Mouse (Mus musculus) ES-E14 (cell line): ENCODE results near the gene Zc3hav1l. TPM values are rescaled to one million over a fixed set of nuclear protein-coding genes. Genes with fewer than 3 reads are reported as not detected.

Experiments used
- DNase-seq: peaks from one replicate; pipeline ENCODE4 v3.0.0-alpha.2; 2013; ENCODE audit warnings: low read depth, low spot score
- H3K27ac ChIP-seq: 2 replicates; pipeline ENCODE4 v1.5.1; 2012; ENCODE audit warnings: low read depth, mild to moderate bottlenecking, low read length, moderate library complexity, mixed read lengths; ENCODE audit not compliant: poor library complexity, insufficient read depth, severe bottlenecking
- H3K36me3 ChIP-seq: 2 replicates; pipeline ENCODE4 v1.6.1; 2012; ENCODE audit warnings: mild to moderate bottlenecking, low read length, moderate library complexity, mixed read lengths; ENCODE audit not compliant: control insufficient read depth, poor library complexity, insufficient read depth, severe bottlenecking
- H3K4me1 ChIP-seq, 2 experiments: fragments of 150-350 bp in 1 of 2; sonication (generic) in 1 of 2; 2 replicates each; pipeline ENCODE4 v1.6.1; 2012; ENCODE audit warnings: low read length in 2 of 2, mild to moderate bottlenecking in 1 of 2, mixed read lengths in 1 of 2; ENCODE audit not compliant: control insufficient read depth in 2 of 2, insufficient read depth in 2 of 2, poor library complexity in 1 of 2
- H3K4me3 ChIP-seq, 2 experiments: fragments of 150-350 bp in 1 of 2; sonication (generic) in 1 of 2; 2 replicates each; pipeline ENCODE4 v1.5.1; 2012; ENCODE audit warnings: low read length in 2 of 2, low read depth in 1 of 2, mild to moderate bottlenecking in 1 of 2, mixed read lengths in 1 of 2; ENCODE audit not compliant: insufficient read depth in 1 of 2, poor library complexity in 1 of 2, severe bottlenecking in 1 of 2
- H3K9ac ChIP-seq: 2 replicates; pipeline ENCODE4 v1.6.1; 2012; ENCODE audit warnings: low read depth, mild to moderate bottlenecking, low read length, mixed read lengths; ENCODE audit not compliant: poor library complexity, insufficient read depth, severe bottlenecking
- H3K9me3 ChIP-seq: fragments of 150-350 bp; sonication (generic); 2 replicates; pipeline ENCODE4 v1.6.1; 2012; ENCODE audit warnings: low read depth, mild to moderate bottlenecking, low read length; ENCODE audit not compliant: control insufficient read depth, insufficient read depth
- CHD2 ChIP-seq: IDR thresholded peaks from 2 replicates; pipeline ENCODE4 v1.6.1; 2014; ENCODE audit warnings: mild to moderate bottlenecking, low read depth, low read length, inconsistent platforms
- HCFC1 ChIP-seq: IDR thresholded peaks from 2 replicates; pipeline ENCODE4 v1.6.1; 2012; ENCODE audit warnings: low read length, inconsistent platforms, borderline replicate concordance; ENCODE audit not compliant: insufficient read depth
- MAFK ChIP-seq: IDR thresholded peaks from 2 replicates; pipeline ENCODE4 v1.6.1; 2014; ENCODE audit warnings: mild to moderate bottlenecking, low read depth, low read length, inconsistent platforms; ENCODE audit not compliant: insufficient read depth
- ZC3H11A ChIP-seq: IDR thresholded peaks from 2 replicates; pipeline ENCODE4 v1.6.1; 2012; ENCODE audit warnings: low read depth, mild to moderate bottlenecking, inconsistent platforms, low read length, borderline replicate concordance
- ZNF384 ChIP-seq: IDR thresholded peaks from 2 replicates; pipeline ENCODE4 v1.6.1; 2012; ENCODE audit warnings: low read depth, low read length, inconsistent platforms
- in situ Hi-C, 2 experiments: fragments of 600-800 bp; cut with MboI; formaldehyde crosslinking; loops; one replicate each; pipeline ENCODE4 v1.15.1; 2025; ENCODE audit warnings: low sequenced_read_pairs in 2 of 2, inconsistent platforms in 1 of 2; ENCODE audit not compliant: unreplicated experiment in 2 of 2
- total RNA-seq: library from RNA; depleted of rRNA; stranded (reverse); fragments of 300-350 nt; gene quantifications from 2 replicates; pipeline ENCODE4 v1.2.3, GENCODE M21; 2012

Zc3hav1l gene
- total RNA-seq, 1 experiment: 3.8 TPM

- no peak within 1 kb of the TSS for H3K27ac ChIP-seq
- H3K4me3 ChIP-seq: peak within 1 kb of the TSS; percentile 83 to 93
- TF ChIP-seq MAFK: no peak
- TF ChIP-seq CHD2: no peak
- no peak for TF ChIP-seq ZNF384
- TF ChIP-seq ZC3H11A: no peak
- no peak for TF ChIP-seq HCFC1
- peaks cover 2 to 3% of the 10 kb centered on the region in 2 experiments; a peak in 1 of 4 replicates for H3K4me1 ChIP-seq
- no peak for DNase-seq
- H3K9ac ChIP-seq: peak within 1 kb of the TSS; percentile 81
- no peaks in the 10 kb centered on the region for H3K9me3 ChIP-seq
- in situ Hi-C loops: no loop called here
- H3K36me3 ChIP-seq: no peaks in the 10 kb centered on the region
Observed at GRCm38 (mm10) chr6:38253736-38254641, 45.1 kb downstream of the Zc3hav1l start, which contains the start of gene D630045J12Rik. D630045J12Rik (minus strand) TSS chr6:38254009.

GRCm38 (mm10) chr6:38252766-38253735 is 46.0 kb downstream of the Zc3hav1l start:
- Histone ChIP-seq H3K27ac (no peak overlapping the region), H3K9me3 (no peaks in the 10 kb centered on the region), H3K36me3 (no peaks in the 10 kb centered on the region), H3K4me3 (peak overlapping the region; percentile 79 to 83), H3K9ac (peak overlapping the region; percentile 81), H3K4me1 (peaks cover 2 to 3% of the 10 kb centered on the region in 2 experiments; a peak in 1 of 4 replicates)
- TF ChIP-seq HCFC1 (no peak), MAFK (no peak)
- DNase-seq: no peak
- in situ Hi-C loops: no loop called here

- peaks cover 2 to 3% of the 10 kb centered on the region in 2 experiments; a peak in 1 of 4 replicates for H3K4me1 ChIP-seq
- no peak overlapping the region for H3K9ac ChIP-seq
- in situ Hi-C loops: no loop called here
- no peaks in the 10 kb centered on the region for H3K36me3 ChIP-seq
- no peaks in the 10 kb centered on the region for H3K9me3 ChIP-seq
- DNase-seq: no peak
- peak overlapping the region in 1 of 2 experiments; percentile 18; a peak in 1 of 4 replicates for H3K4me3 ChIP-seq
- no peak overlapping the region for H3K27ac ChIP-seq
- TF ChIP-seq MAFK (no peak), ZC3H11A (no peak), CHD2 (no peak), ZNF384 (no peak), HCFC1 (no peak)
Observed at GRCm38 (mm10) chr6:38252139-38252538, 46.9 kb downstream of the Zc3hav1l start.

GRCm38 (mm10) chr6:38251464-38251863 is 47.6 kb downstream of the Zc3hav1l start:
- Histone ChIP-seq H3K4me1 (peaks cover 2 to 3% of the 10 kb centered on the region in 2 experiments; a peak in 1 of 4 replicates), H3K4me3 (no peak overlapping the region), H3K36me3 (no peaks in the 10 kb centered on the region), H3K9ac (no peak overlapping the region), H3K27ac (no peak overlapping the region), H3K9me3 (no peaks in the 10 kb centered on the region)
- no peak for DNase-seq
- TF ChIP-seq ZNF384 (no peak), MAFK (no peak), CHD2 (no peak), HCFC1 (no peak), ZC3H11A (no peak)
- in situ Hi-C loops: no loop called here
